Mouse (Mus musculus): Measurements from ENCODE around the gene Gm10226.
"Not testable (repeated sequence)": the region's sequence is repeated elsewhere in the genome, so short reads cannot be mapped to it uniquely, and the experiment has no call there.

Gm10226 gene
- long read RNA-seq, experiment 1, result 0 reads
- long read RNA-seq, experiment 2, result 0 reads

GRCm38 (mm10) chr17:21691560-21691959 lies at the start of gene Gm10226:
Gene Gm10226 (plus strand): TSS chr17:21691860.
- intact Hi-C loops (cut with DNase I), result no loop called here

DNA sequence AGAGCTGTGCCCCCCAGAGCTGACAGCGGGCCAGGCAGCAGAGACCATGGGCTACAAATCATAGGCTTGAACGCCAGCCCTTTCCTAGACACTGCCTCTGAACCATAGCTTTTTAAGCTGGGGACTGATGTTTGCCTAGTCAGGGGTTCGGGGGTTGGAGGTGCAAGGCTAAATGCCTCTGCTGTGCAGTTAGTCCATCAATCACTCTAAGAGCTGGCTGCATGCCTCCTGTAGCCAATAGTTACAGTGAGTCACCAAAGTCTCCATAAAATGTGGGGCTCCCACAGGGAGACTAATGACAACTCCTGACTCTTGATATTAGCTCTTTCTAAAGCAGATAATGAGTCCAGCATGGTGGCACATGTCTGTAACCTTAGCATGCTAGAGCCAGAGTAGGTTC lies 42.9 kb upstream of the Gm10226 start:
- intact Hi-C loops (cut with DNase I), result loop anchor here (2.0 kb wide), 1 partner anchor 30 kb away; no protein-coding TSS in a partner anchor

- intact Hi-C loops (cut with DNase I), result loop anchor here (2.0 kb wide), 1 partner anchor 29 kb away; no protein-coding TSS in a partner anchor
Observed at GRCm38 (mm10) chr17:21649936-21650335, 41.7 kb upstream of the Gm10226 start.

GRCm38 (mm10) chr17:21650364-21650907 lies 41.2 kb upstream of the Gm10226 start, which contains the start of gene Zfp983:
Gene Zfp983 (plus strand): TSS chr17:21650624.
- intact Hi-C loops (cut with DNase I), result not testable (repeated sequence)

- intact Hi-C loops (cut with DNase I), result loop anchor here (2.0 kb wide), 1 partner anchor 30 kb away; no protein-coding TSS in a partner anchor
Observed at GRCm38 (mm10) chr17:21678826-21679225, 12.8 kb upstream of the Gm10226 start.

DNA sequence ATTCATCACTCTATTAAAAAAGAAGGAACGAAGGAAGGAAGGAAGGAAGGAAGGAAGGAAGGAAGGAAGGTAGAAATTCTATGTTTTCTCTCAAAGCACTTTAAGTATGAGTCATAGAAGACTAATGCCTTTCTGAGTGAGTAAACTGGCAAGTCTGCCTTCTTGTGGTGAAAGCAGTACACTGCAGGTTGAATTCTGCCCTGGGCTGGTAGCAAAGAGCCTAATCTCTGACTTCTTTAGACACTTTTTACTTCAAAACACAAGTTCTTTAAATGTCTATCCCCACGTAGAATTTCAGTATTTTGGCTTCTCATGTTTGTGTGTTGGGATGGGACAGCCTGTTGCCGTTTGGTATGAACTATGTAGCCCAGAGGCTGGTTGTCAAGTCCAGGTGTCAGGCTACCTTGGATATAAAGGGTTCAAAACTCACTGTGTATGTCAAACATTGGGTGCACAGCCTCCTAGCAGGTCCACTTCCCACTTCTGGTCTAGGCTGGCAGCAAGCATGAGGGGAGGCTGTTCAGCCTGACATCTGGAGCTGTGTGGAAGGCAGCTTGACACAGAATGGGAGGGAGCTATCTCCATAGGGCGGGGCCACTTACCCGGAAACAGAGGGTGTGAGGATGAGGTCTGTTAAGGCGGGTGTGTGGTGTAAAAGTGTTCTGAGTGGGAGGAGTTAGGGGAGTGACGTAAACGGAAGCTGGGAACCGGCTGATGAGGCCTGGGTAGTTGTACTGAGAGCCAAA lies 12.2 kb upstream of the Gm10226 start:
- intact Hi-C loops (cut with DNase I), result loop anchor here (2.0 kb wide), 1 partner anchor 31 kb away; no protein-coding TSS in a partner anchor

GRCm38 (mm10) chr17:21680019-21680376 lies 11.7 kb upstream of the Gm10226 start:
- intact Hi-C loops (cut with DNase I), result not testable (repeated sequence)

DNA sequence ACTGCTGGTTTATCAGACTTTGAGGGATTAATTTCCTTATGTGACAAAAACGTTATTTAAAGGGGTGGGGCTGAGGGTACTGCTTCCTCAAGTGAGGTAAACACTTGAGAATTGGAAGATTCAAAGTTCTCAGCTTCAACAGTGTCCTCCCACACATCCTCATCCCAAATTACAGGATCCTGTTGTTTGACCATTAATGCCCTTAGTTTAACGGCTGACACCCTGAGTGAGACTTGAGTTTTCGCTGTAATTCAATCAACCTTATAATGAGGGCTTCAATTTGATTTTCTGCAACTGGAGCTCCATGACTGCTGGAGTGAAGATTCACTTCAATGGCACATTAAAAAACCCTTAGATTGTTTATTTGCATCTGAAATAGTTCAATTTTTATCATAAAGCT lies 1.7 kb downstream of the Gm10226 start:
- intact Hi-C loops (cut with DNase I), result loop anchor here (2.0 kb wide), 1 partner anchor 31 kb away; no protein-coding TSS in a partner anchor

- intact Hi-C loops (cut with DNase I), result no loop called here
Observed at GRCm38 (mm10) chr17:21696073-21696472, 4.4 kb downstream of the Gm10226 start.

DNA sequence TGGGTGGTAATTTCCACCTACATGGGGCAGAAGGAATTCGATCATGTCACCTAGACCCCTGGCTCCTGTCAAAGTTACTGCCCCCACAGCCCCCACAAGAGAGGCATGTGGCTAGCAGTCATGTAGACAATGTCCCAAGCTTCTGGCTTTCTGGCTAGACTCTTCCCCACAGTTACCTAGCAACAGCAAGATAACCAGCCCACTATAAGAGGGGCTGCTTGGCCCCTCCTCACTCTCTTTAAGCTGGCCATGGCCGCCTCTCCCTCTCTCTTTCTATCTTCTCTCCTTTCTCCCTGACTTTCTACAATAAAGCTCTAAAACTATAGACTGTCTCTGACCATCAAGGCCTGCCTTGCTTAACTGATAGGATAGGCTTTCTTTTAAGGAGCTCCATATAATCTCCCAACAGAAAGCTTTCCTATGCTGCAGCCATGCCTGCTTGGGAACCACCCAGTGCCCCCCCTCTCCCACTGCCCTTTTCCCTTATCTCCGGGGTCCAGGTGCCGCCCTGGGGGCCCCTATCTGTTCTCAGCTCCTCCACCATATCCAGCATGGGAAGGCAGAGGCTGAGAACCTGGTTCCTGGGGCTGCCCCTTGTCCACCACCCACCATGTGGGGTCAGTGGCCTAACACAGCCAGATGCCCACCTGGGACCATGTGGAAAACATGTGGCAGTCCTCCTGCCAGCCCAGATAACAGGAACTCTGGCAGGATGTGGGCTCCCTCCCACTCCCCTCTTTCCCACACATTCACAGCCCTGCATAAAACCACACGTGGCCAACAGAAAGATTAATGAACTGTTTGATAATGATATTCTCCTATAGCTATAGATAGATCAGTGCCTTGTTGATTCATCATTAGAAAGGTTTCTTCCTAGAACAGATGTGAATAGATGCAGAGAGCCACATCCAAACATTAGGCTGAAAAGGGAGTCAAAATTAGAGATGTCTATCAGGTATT lies 10.9 kb downstream of the Gm10226 start:
- intact Hi-C loops (cut with DNase I), result no loop called here

DNA sequence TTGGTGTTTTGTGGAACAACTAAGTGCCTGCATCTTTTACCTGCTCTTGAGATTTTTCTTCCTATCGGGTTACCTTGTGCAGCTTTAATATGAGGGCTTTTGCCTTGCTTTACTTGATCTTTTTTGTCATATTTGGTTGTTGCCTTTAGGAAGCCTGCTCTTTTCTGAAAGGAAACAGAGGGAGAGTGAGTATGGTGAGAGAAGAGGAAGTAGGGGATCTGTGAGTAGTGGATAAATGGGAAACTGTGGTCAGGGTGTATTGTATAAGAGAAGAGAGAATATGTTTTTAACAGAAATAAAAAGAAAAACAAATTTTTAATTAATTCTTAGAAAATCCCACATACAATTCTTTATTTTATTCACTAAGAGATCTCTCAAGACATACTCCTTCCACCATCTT lies 11.8 kb downstream of the Gm10226 start:
- intact Hi-C loops (cut with DNase I), result no loop called here

DNA sequence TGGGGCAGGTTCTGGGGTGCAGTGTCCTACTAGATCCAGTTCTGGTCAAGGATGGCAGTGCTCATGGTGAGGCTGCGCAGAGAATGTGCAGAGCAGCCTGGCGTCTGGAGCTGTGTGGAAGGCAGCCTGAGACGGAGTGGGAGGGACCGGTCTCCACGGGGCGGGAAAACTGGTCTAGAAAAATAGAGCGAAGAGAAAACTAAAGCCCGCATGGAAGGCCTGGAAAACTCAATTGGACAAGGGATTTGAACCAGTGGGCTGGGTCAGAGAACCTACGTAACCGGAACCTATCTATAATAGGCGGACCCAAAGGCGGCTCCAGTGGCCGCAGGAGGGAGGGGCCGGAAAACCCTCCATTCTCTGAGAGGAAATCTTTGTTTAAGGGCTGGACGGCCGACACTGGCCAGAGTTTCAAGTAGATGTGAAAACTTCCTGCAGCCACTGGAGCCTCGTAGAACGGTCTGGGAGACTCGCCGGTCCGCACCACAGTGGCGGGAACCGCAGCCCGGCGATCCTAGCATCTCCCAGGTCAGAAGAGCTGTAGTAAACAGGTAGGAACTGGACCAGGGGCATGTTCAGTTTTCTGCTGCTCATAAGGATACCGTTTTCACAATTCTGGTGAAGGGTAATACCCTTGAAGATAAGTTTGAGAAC lies 15.8 kb downstream of the Gm10226 start, which contains the start of gene Zfp760:
TSS of gene Zfp760 (plus strand) at position 399 of the 654 bp plus-strand sequence.
- intact Hi-C loops (cut with DNase I), result no loop called here

GRCm38 (mm10) chr17:21708401-21708800 lies 16.7 kb downstream of the Gm10226 start:
- intact Hi-C loops (cut with DNase I), result no loop called here

DNA sequence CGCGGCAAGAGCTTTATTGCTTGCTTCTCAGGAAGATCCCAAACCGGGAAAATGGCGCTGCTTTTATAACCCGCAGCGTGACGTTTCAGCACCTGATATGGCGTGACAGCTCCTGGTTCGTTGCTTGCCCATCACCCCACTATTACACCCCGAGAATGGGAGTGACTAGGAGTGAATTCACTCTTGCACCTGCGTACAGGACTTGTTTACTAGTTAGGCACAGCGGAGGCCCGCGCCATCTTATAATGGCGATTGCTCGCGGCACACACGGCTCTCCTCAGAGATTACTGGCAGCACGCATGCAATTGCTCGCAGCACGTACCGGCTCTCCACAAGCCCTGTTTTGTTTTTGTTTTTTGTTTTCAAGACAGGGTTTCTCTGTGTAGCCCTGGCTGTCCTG lies 38.8 kb downstream of the Gm10226 start, which contains the start of gene Zfp229:
TSS of gene Zfp229 (plus strand) at position 301 of the 400 bp plus-strand sequence.
- intact Hi-C loops (cut with DNase I), result loop anchor here (10.0 kb wide), 1 partner anchor 304 kb away; no protein-coding TSS in a partner anchor

GRCm38 (mm10) chr17:21733049-21733448 lies 41.4 kb downstream of the Gm10226 start:
- intact Hi-C loops (cut with DNase I), result loop anchor here (10.0 kb wide), 1 partner anchor 302 kb away; no protein-coding TSS in a partner anchor

DNA sequence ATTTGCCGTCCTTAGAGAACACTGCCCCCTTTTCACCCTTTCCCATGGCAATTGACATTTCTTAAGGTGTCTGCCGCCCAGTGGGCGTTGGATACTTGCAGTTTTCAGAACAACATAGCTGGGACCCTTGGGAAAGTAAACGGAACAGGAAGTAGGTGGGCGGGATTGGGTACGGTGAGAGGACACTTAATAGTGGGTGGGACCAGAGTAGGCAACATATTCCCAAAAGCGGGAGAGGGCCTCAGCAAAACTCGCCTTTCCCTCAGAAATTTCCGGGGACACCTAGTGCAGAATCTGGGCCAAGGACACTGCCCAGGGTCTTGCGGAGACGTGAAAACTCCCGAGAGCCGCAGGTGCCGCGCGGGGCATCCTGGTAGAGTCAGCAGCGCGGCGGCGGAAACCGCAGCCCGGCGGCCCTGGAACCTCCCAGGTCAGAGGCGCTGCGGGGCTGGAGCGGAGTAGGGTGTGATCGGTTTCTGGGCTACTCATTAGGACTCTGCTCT lies 41.9 kb downstream of the Gm10226 start:
- intact Hi-C loops (cut with DNase I), result loop anchor here (10.0 kb wide), 1 partner anchor 301 kb away; no protein-coding TSS in a partner anchor
